Mouse (Mus musculus): ENCODE results near the gene Iqschfp. TPM values are rescaled to one million over a fixed set of nuclear protein-coding genes. Genes with fewer than 3 reads are reported as not detected.

The Iqschfp gene
- polyA plus RNA-seq, 1 experiment from 2014 or later: 4.7 TPM

GRCm38 (mm10) chr3:68138833-68139627 lies 247.0 kb downstream of the Iqschfp start:
- 46% methylated on average over 5 of the region's 5 CpGs for WGBS
- H3K27ac ChIP-seq (ENCODE audit: low read depth, low read length): no peak overlapping the region

GRCm38 (mm10) chr3:68150688-68151087 lies 258.7 kb downstream of the Iqschfp start:
- Histone ChIP-seq H3K9ac (replicated peaks; ENCODE audit: low read depth, low read length) (no peak overlapping the region), H3K9me3 (ENCODE audit: control insufficient read depth, low read length) (no peaks in the 10 kb centered on the region), H3K4me2 (ENCODE audit: low read depth, low read length) (no peak overlapping the region), H3K36me3 (ENCODE audit: control insufficient read depth, insufficient read depth, low read length) (no peaks in the 10 kb centered on the region), H3K27me3 (ENCODE audit: control insufficient read depth, insufficient read depth, low read length) (no peaks in the 10 kb centered on the region), H3K27ac (ENCODE audit: low read depth, low read length) (no peak overlapping the region), H3K4me3 (ENCODE audit: low read depth, low read length) (no peak overlapping the region), H3K4me1 (ENCODE audit: control insufficient read depth, insufficient read depth, low read length) (no peaks in the 10 kb centered on the region)
- 79% methylated on average over 8 of the region's 8 CpGs for WGBS
- no peak for ATAC-seq (ENCODE audit: low read depth)

More at GRCm38 (mm10) chr3:68138833-68139627, 247.0 kb downstream of the Iqschfp start:
- Histone ChIP-seq H3K9ac (replicated peaks; ENCODE audit: low read depth, low read length) (no peak overlapping the region), H3K4me1 (ENCODE audit: control insufficient read depth, insufficient read depth, low read length) (no peaks in the 10 kb centered on the region), H3K4me2 (ENCODE audit: low read depth, low read length) (no peak overlapping the region), H3K27me3 (ENCODE audit: control insufficient read depth, insufficient read depth, low read length) (no peaks in the 10 kb centered on the region), H3K4me3 (ENCODE audit: low read depth, low read length) (no peak overlapping the region), H3K36me3 (ENCODE audit: control insufficient read depth, insufficient read depth, low read length) (no peaks in the 10 kb centered on the region), H3K9me3 (ENCODE audit: control insufficient read depth, low read length) (no peaks in the 10 kb centered on the region)
- no peak for ATAC-seq (ENCODE audit: low read depth)

GRCm38 (mm10) chr3:68160175-68160574 lies 268.1 kb downstream of the Iqschfp start:
- ATAC-seq (ENCODE audit: low read depth): no peak
- WGBS: 91% methylated on average over 1 of the region's 1 CpGs

GRCm38 (mm10) chr3:68160760-68161159 lies 268.7 kb downstream of the Iqschfp start:
- Histone ChIP-seq H3K9me3 (ENCODE audit: control insufficient read depth, low read length) (no peaks in the 10 kb centered on the region), H3K9ac (replicated peaks; ENCODE audit: low read depth, low read length) (no peak overlapping the region), H3K27ac (ENCODE audit: low read depth, low read length) (no peak overlapping the region), H3K36me3 (ENCODE audit: control insufficient read depth, insufficient read depth, low read length) (no peaks in the 10 kb centered on the region), H3K4me3 (ENCODE audit: low read depth, low read length) (no peak overlapping the region), H3K4me1 (ENCODE audit: control insufficient read depth, insufficient read depth, low read length) (0 out of 2 replicates have a peak, but pooled peaks cover 3% of the 10 kb centered on the region), H3K27me3 (ENCODE audit: control insufficient read depth, insufficient read depth, low read length) (no peaks in the 10 kb centered on the region), H3K4me2 (ENCODE audit: low read depth, low read length) (no peak overlapping the region)
- WGBS: 81% methylated on average over 3 of the region's 3 CpGs
- ATAC-seq (ENCODE audit: low read depth): no peak

More at GRCm38 (mm10) chr3:68160175-68160574, 268.1 kb downstream of the Iqschfp start:
- no peaks in the 10 kb centered on the region for H3K9me3 ChIP-seq (ENCODE audit: control insufficient read depth, low read length)
- H3K4me3 ChIP-seq (ENCODE audit: low read depth, low read length): no peak overlapping the region
- H3K4me1 ChIP-seq (ENCODE audit: control insufficient read depth, insufficient read depth, low read length): 0 out of 2 replicates have a peak, but pooled peaks cover 3% of the 10 kb centered on the region
- no peak overlapping the region for H3K4me2 ChIP-seq (ENCODE audit: low read depth, low read length)
- H3K36me3 ChIP-seq (ENCODE audit: control insufficient read depth, insufficient read depth, low read length): no peaks in the 10 kb centered on the region
- H3K27ac ChIP-seq (ENCODE audit: low read depth, low read length): no peak overlapping the region
- H3K9ac ChIP-seq (replicated peaks; ENCODE audit: low read depth, low read length): no peak overlapping the region
- no peaks in the 10 kb centered on the region for H3K27me3 ChIP-seq (ENCODE audit: control insufficient read depth, insufficient read depth, low read length)

GRCm38 (mm10) chr3:68178248-68178647 lies 286.2 kb downstream of the Iqschfp start:
- H3K36me3 ChIP-seq (ENCODE audit: control insufficient read depth, insufficient read depth, low read length): no peaks in the 10 kb centered on the region
- H3K4me3 ChIP-seq (ENCODE audit: low read depth, low read length): no peak overlapping the region
- no peak overlapping the region for H3K27ac ChIP-seq (ENCODE audit: low read depth, low read length)
- no peak for ATAC-seq (ENCODE audit: low read depth)
- WGBS: 37% methylated on average over 1 of the region's 1 CpGs
- H3K9ac ChIP-seq (replicated peaks; ENCODE audit: low read depth, low read length): no peak overlapping the region
- no peak overlapping the region for H3K4me2 ChIP-seq (ENCODE audit: low read depth, low read length)
- no peaks in the 10 kb centered on the region for H3K27me3 ChIP-seq (ENCODE audit: control insufficient read depth, insufficient read depth, low read length)
- no peaks in the 10 kb centered on the region for H3K4me1 ChIP-seq (ENCODE audit: control insufficient read depth, insufficient read depth, low read length)
- no peaks in the 10 kb centered on the region for H3K9me3 ChIP-seq (ENCODE audit: control insufficient read depth, low read length)

- no peaks in the 10 kb centered on the region for H3K9me3 ChIP-seq (ENCODE audit: control insufficient read depth, low read length)
- H3K27ac ChIP-seq (ENCODE audit: low read depth, low read length): no peak overlapping the region
- no peak overlapping the region for H3K9ac ChIP-seq (replicated peaks; ENCODE audit: low read depth, low read length)
- H3K4me3 ChIP-seq (ENCODE audit: low read depth, low read length): no peak overlapping the region
- H3K4me2 ChIP-seq (ENCODE audit: low read depth, low read length): no peak overlapping the region
- H3K27me3 ChIP-seq (ENCODE audit: control insufficient read depth, insufficient read depth, low read length): no peaks in the 10 kb centered on the region
- no peaks in the 10 kb centered on the region for H3K36me3 ChIP-seq (ENCODE audit: control insufficient read depth, insufficient read depth, low read length)
- ATAC-seq (ENCODE audit: low read depth): no peak
- WGBS: 62% methylated on average over 8 of the region's 8 CpGs
- H3K4me1 ChIP-seq (ENCODE audit: control insufficient read depth, insufficient read depth, low read length): no peaks in the 10 kb centered on the region
These were observed 295.4 kb downstream of the Iqschfp start for GRCm38 (mm10) chr3:68187471-68187870.

- no peak for ATAC-seq (ENCODE audit: low read depth)
- H3K9ac ChIP-seq (replicated peaks; ENCODE audit: low read depth, low read length): no peak overlapping the region
- no peaks in the 10 kb centered on the region for H3K9me3 ChIP-seq (ENCODE audit: control insufficient read depth, low read length)
- WGBS: 82% methylated on average over 2 of the region's 2 CpGs
- H3K4me2 ChIP-seq (ENCODE audit: low read depth, low read length): no peak overlapping the region
- H3K4me3 ChIP-seq (ENCODE audit: low read depth, low read length): no peak overlapping the region
- no peaks in the 10 kb centered on the region for H3K4me1 ChIP-seq (ENCODE audit: control insufficient read depth, insufficient read depth, low read length)
- H3K27ac ChIP-seq (ENCODE audit: low read depth, low read length): no peak overlapping the region
- no peaks in the 10 kb centered on the region for H3K27me3 ChIP-seq (ENCODE audit: control insufficient read depth, insufficient read depth, low read length)
- no peaks in the 10 kb centered on the region for H3K36me3 ChIP-seq (ENCODE audit: control insufficient read depth, insufficient read depth, low read length)
These were observed 297.1 kb downstream of the Iqschfp start for GRCm38 (mm10) chr3:68189100-68189499.

- Histone ChIP-seq H3K4me2 (ENCODE audit: low read depth, low read length) (no peak overlapping the region), H3K36me3 (ENCODE audit: control insufficient read depth, insufficient read depth, low read length) (no peaks in the 10 kb centered on the region), H3K27me3 (ENCODE audit: control insufficient read depth, insufficient read depth, low read length) (no peaks in the 10 kb centered on the region), H3K4me1 (ENCODE audit: control insufficient read depth, insufficient read depth, low read length) (no peaks in the 10 kb centered on the region), H3K9me3 (ENCODE audit: control insufficient read depth, low read length) (no peaks in the 10 kb centered on the region), H3K4me3 (ENCODE audit: low read depth, low read length) (no peak overlapping the region), H3K9ac (replicated peaks; ENCODE audit: low read depth, low read length) (no peak overlapping the region), H3K27ac (ENCODE audit: low read depth, low read length) (no peak overlapping the region)
- no peak for ATAC-seq (ENCODE audit: low read depth)
- 68% methylated on average over 1 of the region's 1 CpGs for WGBS
These were observed 304.9 kb downstream of the Iqschfp start for GRCm38 (mm10) chr3:68196933-68197332.

- Histone ChIP-seq H3K4me2 (ENCODE audit: low read depth, low read length) (no peak overlapping the region), H3K9me3 (ENCODE audit: control insufficient read depth, low read length) (no peaks in the 10 kb centered on the region), H3K4me3 (ENCODE audit: low read depth, low read length) (no peak overlapping the region), H3K9ac (replicated peaks; ENCODE audit: low read depth, low read length) (no peak overlapping the region), H3K4me1 (ENCODE audit: control insufficient read depth, insufficient read depth, low read length) (no peaks in the 10 kb centered on the region), H3K27ac (ENCODE audit: low read depth, low read length) (no peak overlapping the region), H3K36me3 (ENCODE audit: control insufficient read depth, insufficient read depth, low read length) (no peaks in the 10 kb centered on the region), H3K27me3 (ENCODE audit: control insufficient read depth, insufficient read depth, low read length) (no peaks in the 10 kb centered on the region)
- ATAC-seq (ENCODE audit: low read depth): peak; percentile 71; the same call in 1 of the 2 replicates
- WGBS: 20% methylated on average over 1 of the region's 1 CpGs
These were observed 309.2 kb downstream of the Iqschfp start for GRCm38 (mm10) chr3:68201214-68201613.

All from neural tube, embryonic 14.5 days (tissue).